Mouse (Mus musculus): ENCODE results near the gene Slc6a19. TPM values are rescaled to one million over a fixed set of nuclear protein-coding genes. Genes with fewer than 3 reads are reported as not detected.

Gene Slc6a19
- polyA plus RNA-seq, 1 experiment from 2014 or later, result 24.9 TPM

DNA sequence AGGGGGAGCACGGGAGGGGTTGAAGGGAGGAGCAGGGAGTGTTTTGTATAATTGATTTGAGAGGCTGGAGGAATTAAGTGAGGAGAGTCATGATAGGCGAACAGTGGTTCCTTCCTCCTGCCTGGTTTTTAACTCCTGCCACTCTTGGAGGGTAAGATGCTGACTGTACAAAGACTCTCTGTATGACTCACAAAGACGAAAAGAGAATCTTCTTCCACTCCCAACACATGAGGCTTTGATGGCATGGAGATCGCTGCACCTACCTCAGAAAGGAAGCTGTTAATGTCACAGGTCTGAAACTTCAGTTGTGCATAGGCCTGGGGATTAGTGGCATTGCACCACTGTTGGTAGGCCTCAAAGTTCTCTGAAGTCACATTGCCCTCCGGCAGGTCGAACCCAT is 19.2 kb downstream of the Slc6a19 start:
- Histone ChIP-seq H3K4me1 (ENCODE audit: control insufficient read depth, insufficient read depth, low read length) (peaks cover 2% of the 10 kb centered on the region; the same call in 1 of the 2 replicates), H3K9ac (ENCODE audit: low read depth, low read length) (no peak overlapping the region), H3K27ac (ENCODE audit: low read length) (no peak overlapping the region), H3K4me3 (ENCODE audit: low read length) (no peak overlapping the region), H3K9me3 (ENCODE audit: control insufficient read depth, low read length) (no peaks in the 10 kb centered on the region), H3K4me2 (ENCODE audit: low read depth, low read length) (no peak overlapping the region), H3K36me3 (ENCODE audit: control insufficient read depth, insufficient read depth, low read length) (no peaks in the 10 kb centered on the region), H3K27me3 (replicated peaks; ENCODE audit: control insufficient read depth, insufficient read depth, low read length) (no peaks in the 10 kb centered on the region)
- no peak for ATAC-seq
- 79% methylated on average over 6 of the region's 6 CpGs for WGBS

- H3K36me3 ChIP-seq (ENCODE audit: control insufficient read depth, insufficient read depth, low read length), result no peaks in the 10 kb centered on the region
- H3K4me3 ChIP-seq (ENCODE audit: low read length), result no peak overlapping the region
- H3K27me3 ChIP-seq (replicated peaks; ENCODE audit: control insufficient read depth, insufficient read depth, low read length), result no peaks in the 10 kb centered on the region
- no peak overlapping the region for H3K9ac ChIP-seq (ENCODE audit: low read depth, low read length)
- no peak overlapping the region for H3K4me2 ChIP-seq (ENCODE audit: low read depth, low read length)
- 66% methylated on average over 1 of the region's 1 CpGs for WGBS
- no peaks in the 10 kb centered on the region for H3K9me3 ChIP-seq (ENCODE audit: control insufficient read depth, low read length)
- no peak for ATAC-seq
- no peak overlapping the region for H3K27ac ChIP-seq (ENCODE audit: low read length)
- H3K4me1 ChIP-seq (ENCODE audit: control insufficient read depth, insufficient read depth, low read length), result peaks cover 7% of the 10 kb centered on the region; the same call in 1 of the 2 replicates
Observed at GRCm38 (mm10) chr13:73684412-73684811, 20.3 kb downstream of the Slc6a19 start.

- Histone ChIP-seq H3K9me3 (ENCODE audit: control insufficient read depth, low read length) (no peaks in the 10 kb centered on the region), H3K9ac (ENCODE audit: low read depth, low read length) (no peak overlapping the region), H3K4me2 (ENCODE audit: low read depth, low read length) (no peak overlapping the region), H3K27me3 (replicated peaks; ENCODE audit: control insufficient read depth, insufficient read depth, low read length) (no peaks in the 10 kb centered on the region), H3K4me3 (ENCODE audit: low read length) (no peak overlapping the region), H3K27ac (ENCODE audit: low read length) (no peak overlapping the region), H3K4me1 (ENCODE audit: control insufficient read depth, insufficient read depth, low read length) (peaks cover 7% of the 10 kb centered on the region; the same call in 1 of the 2 replicates), H3K36me3 (ENCODE audit: control insufficient read depth, insufficient read depth, low read length) (no peaks in the 10 kb centered on the region)
- no peak for ATAC-seq
- 86% methylated on average over 11 of the region's 11 CpGs for WGBS
Observed at GRCm38 (mm10) chr13:73683682-73684081, 21.0 kb downstream of the Slc6a19 start.

DNA sequence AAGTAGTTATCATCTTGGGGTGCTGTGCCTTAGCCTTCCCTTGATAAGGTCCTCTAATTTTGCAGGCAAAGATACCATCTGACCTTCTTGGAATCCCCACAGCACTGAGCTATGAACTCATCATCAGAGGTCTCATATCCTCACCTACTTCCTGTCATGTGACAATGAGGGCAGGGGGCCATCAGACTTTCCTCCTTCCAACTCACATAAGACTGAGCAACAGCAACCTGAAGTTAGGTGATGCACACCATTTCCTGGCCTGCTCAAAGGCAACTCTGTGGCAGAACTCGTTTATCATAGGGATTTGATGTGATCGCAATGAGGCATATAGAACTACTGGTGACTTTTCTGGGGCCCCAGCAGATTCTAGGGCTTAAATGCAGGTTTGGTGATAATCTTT is 22.4 kb downstream of the Slc6a19 start:
- Histone ChIP-seq H3K36me3 (ENCODE audit: control insufficient read depth, insufficient read depth, low read length) (no peaks in the 10 kb centered on the region), H3K4me1 (ENCODE audit: control insufficient read depth, insufficient read depth, low read length) (peaks cover 7% of the 10 kb centered on the region; the same call in 1 of the 2 replicates), H3K4me3 (ENCODE audit: low read length) (no peak overlapping the region), H3K9me3 (ENCODE audit: control insufficient read depth, low read length) (no peaks in the 10 kb centered on the region), H3K9ac (ENCODE audit: low read depth, low read length) (no peak overlapping the region), H3K4me2 (ENCODE audit: low read depth, low read length) (no peak overlapping the region), H3K27ac (ENCODE audit: low read length) (no peak overlapping the region), H3K27me3 (replicated peaks; ENCODE audit: control insufficient read depth, insufficient read depth, low read length) (no peaks in the 10 kb centered on the region)
- no peak for ATAC-seq
- WGBS, result 82% methylated on average over 2 of the region's 2 CpGs

- peak; percentile 87 for ATAC-seq
- Histone ChIP-seq H3K9ac (ENCODE audit: low read depth, low read length) (no peak overlapping the region), H3K4me1 (ENCODE audit: control insufficient read depth, insufficient read depth, low read length) (peaks cover 7% of the 10 kb centered on the region; the same call in 1 of the 2 replicates), H3K4me3 (ENCODE audit: low read length) (no peak overlapping the region), H3K9me3 (ENCODE audit: control insufficient read depth, low read length) (no peaks in the 10 kb centered on the region), H3K4me2 (ENCODE audit: low read depth, low read length) (no peak overlapping the region), H3K27me3 (replicated peaks; ENCODE audit: control insufficient read depth, insufficient read depth, low read length) (no peaks in the 10 kb centered on the region), H3K36me3 (ENCODE audit: control insufficient read depth, insufficient read depth, low read length) (no peaks in the 10 kb centered on the region), H3K27ac (ENCODE audit: low read length) (peak overlapping the region; percentile 73)
- WGBS, result 18% methylated on average over 1 of the region's 1 CpGs
Observed at GRCm38 (mm10) chr13:73680394-73680793, 24.3 kb downstream of the Slc6a19 start.

DNA sequence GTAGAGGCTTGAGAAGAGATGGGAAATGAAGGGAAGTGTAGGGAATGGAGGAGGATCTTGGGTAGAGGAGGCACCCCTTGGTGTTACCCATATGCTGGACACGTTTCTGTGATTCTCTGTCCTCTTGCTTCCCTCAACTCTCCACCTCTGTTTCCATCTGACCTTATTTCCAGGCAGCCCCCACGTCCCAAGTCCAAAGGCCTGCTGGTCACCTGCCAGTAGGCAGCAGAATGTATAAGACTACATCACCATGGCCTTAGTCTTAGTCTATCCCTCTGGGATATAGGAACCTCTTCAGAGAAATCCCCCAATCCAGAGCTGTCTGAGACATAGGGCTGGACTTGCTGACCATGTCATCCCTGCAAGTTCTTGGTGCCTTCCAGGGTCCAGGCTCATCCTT is 25.4 kb downstream of the Slc6a19 start:
- no peaks in the 10 kb centered on the region for H3K36me3 ChIP-seq (ENCODE audit: control insufficient read depth, insufficient read depth, low read length)
- H3K27me3 ChIP-seq (replicated peaks; ENCODE audit: control insufficient read depth, insufficient read depth, low read length), result no peaks in the 10 kb centered on the region
- peaks cover 7% of the 10 kb centered on the region; the same call in 1 of the 2 replicates for H3K4me1 ChIP-seq (ENCODE audit: control insufficient read depth, insufficient read depth, low read length)
- H3K4me2 ChIP-seq (ENCODE audit: low read depth, low read length), result no peak overlapping the region
- no peak for ATAC-seq
- no peaks in the 10 kb centered on the region for H3K9me3 ChIP-seq (ENCODE audit: control insufficient read depth, low read length)
- H3K9ac ChIP-seq (ENCODE audit: low read depth, low read length), result no peak overlapping the region
- no peak overlapping the region for H3K27ac ChIP-seq (ENCODE audit: low read length)
- WGBS, result 80% methylated on average over 2 of the region's 2 CpGs
- no peak overlapping the region for H3K4me3 ChIP-seq (ENCODE audit: low read length)

GRCm38 (mm10) chr13:73677853-73678252 is 26.8 kb downstream of the Slc6a19 start, which contains the start of gene Slc6a18:
Slc6a18 (minus strand) TSS chr13:73678023.
- no peak within 1 kb of the TSS for H3K9ac ChIP-seq (ENCODE audit: low read depth, low read length)
- no peak within 1 kb of the TSS for H3K4me3 ChIP-seq (ENCODE audit: low read length)
- H3K9me3 ChIP-seq (ENCODE audit: control insufficient read depth, low read length), result no peaks in the 10 kb centered on the region
- no peak for ATAC-seq
- 79% methylated on average over 3 of the region's 3 CpGs for WGBS
- no peaks in the 10 kb centered on the region for H3K36me3 ChIP-seq (ENCODE audit: control insufficient read depth, insufficient read depth, low read length)
- H3K4me2 ChIP-seq (ENCODE audit: low read depth, low read length), result no peak within 1 kb of the TSS
- H3K27me3 ChIP-seq (replicated peaks; ENCODE audit: control insufficient read depth, insufficient read depth, low read length), result no peaks in the 10 kb centered on the region
- no peak within 1 kb of the TSS for H3K27ac ChIP-seq (ENCODE audit: low read length)
- peaks cover 7% of the 10 kb centered on the region; the same call in 1 of the 2 replicates for H3K4me1 ChIP-seq (ENCODE audit: control insufficient read depth, insufficient read depth, low read length)

- ATAC-seq, result no peak
- Histone ChIP-seq H3K4me3 (ENCODE audit: low read length) (no peak overlapping the region), H3K4me1 (ENCODE audit: control insufficient read depth, insufficient read depth, low read length) (peaks cover under 1% of the 10 kb centered on the region; the same call in 1 of the 2 replicates), H3K4me2 (ENCODE audit: low read depth, low read length) (no peak overlapping the region), H3K9me3 (ENCODE audit: control insufficient read depth, low read length) (no peaks in the 10 kb centered on the region), H3K27ac (ENCODE audit: low read length) (no peak overlapping the region), H3K27me3 (replicated peaks; ENCODE audit: control insufficient read depth, insufficient read depth, low read length) (no peaks in the 10 kb centered on the region), H3K9ac (ENCODE audit: low read depth, low read length) (no peak overlapping the region), H3K36me3 (ENCODE audit: control insufficient read depth, insufficient read depth, low read length) (no peaks in the 10 kb centered on the region)
- WGBS, result 89% methylated on average over 7 of the region's 7 CpGs
Observed at GRCm38 (mm10) chr13:73675161-73675560, 29.5 kb downstream of the Slc6a19 start.

GRCm38 (mm10) chr13:73660163-73660695 is 44.4 kb downstream of the Slc6a19 start:
- no peak overlapping the region for H3K27ac ChIP-seq (ENCODE audit: low read length)
- 83% methylated on average over 2 of the region's 2 CpGs for WGBS
- no peaks in the 10 kb centered on the region for H3K36me3 ChIP-seq (ENCODE audit: control insufficient read depth, insufficient read depth, low read length)
- no peak overlapping the region for H3K9ac ChIP-seq (ENCODE audit: low read depth, low read length)
- no peaks in the 10 kb centered on the region for H3K4me1 ChIP-seq (ENCODE audit: control insufficient read depth, insufficient read depth, low read length)
- ATAC-seq, result no peak
- H3K9me3 ChIP-seq (ENCODE audit: control insufficient read depth, low read length), result no peaks in the 10 kb centered on the region
- H3K27me3 ChIP-seq (replicated peaks; ENCODE audit: control insufficient read depth, insufficient read depth, low read length), result no peaks in the 10 kb centered on the region; the same call in 1 of the 2 replicates
- H3K4me3 ChIP-seq (ENCODE audit: low read length), result no peak overlapping the region
- no peak overlapping the region for H3K4me2 ChIP-seq (ENCODE audit: low read depth, low read length)

GRCm38 (mm10) chr13:73658953-73659352 is 45.7 kb downstream of the Slc6a19 start:
- Histone ChIP-seq H3K4me2 (ENCODE audit: low read depth, low read length) (no peak overlapping the region), H3K27me3 (replicated peaks; ENCODE audit: control insufficient read depth, insufficient read depth, low read length) (no peaks in the 10 kb centered on the region; the same call in 1 of the 2 replicates), H3K4me3 (ENCODE audit: low read length) (no peak overlapping the region), H3K4me1 (ENCODE audit: control insufficient read depth, insufficient read depth, low read length) (no peaks in the 10 kb centered on the region), H3K36me3 (ENCODE audit: control insufficient read depth, insufficient read depth, low read length) (no peaks in the 10 kb centered on the region), H3K27ac (ENCODE audit: low read length) (no peak overlapping the region), H3K9me3 (ENCODE audit: control insufficient read depth, low read length) (no peaks in the 10 kb centered on the region), H3K9ac (ENCODE audit: low read depth, low read length) (no peak overlapping the region)
- peak; percentile 68 for ATAC-seq
- WGBS, result 37% methylated on average over 2 of the region's 2 CpGs
